Mouse (Mus musculus) retina, adult 2 months (tissue): ENCODE measurements at regions not wholly inside any gene's neighbourhood (a gene's known extent, or its start where the extent isn't known, plus 50 kb on each side); places are given as distances from the start of the nearest gene placed in this dataset.

Experiments
- DNase-seq: peaks from one replicate; pipeline ENCODE4 v3.0.0-alpha.2; 2012; ENCODE audit warnings: low read depth, low spot score

- DNase-seq = no peak
These were observed 166.2 kb downstream of the Cdh26 start for GRCm38 (mm10) chr2:178596312-178597083.

DNA sequence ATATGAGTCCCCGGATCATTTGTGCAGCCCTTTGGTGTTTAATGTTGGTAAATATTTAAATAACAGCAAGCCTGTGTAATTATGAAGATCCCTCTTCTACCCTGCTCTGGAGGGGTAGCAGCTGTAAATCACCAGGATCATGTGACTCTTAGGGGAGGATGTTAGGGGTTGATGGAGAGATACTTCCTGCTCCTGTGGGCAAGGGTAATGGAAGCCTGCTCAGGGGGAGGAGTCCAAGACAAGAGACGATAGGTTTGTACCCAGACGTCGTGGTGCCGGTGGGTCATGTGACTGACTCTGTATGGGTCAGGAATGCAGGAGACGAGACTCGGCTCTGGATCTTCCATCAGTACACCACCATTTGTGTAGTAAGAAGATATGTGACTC, 166.7 kb downstream of the Cdh26 start:
- no peak for DNase-seq

DNA sequence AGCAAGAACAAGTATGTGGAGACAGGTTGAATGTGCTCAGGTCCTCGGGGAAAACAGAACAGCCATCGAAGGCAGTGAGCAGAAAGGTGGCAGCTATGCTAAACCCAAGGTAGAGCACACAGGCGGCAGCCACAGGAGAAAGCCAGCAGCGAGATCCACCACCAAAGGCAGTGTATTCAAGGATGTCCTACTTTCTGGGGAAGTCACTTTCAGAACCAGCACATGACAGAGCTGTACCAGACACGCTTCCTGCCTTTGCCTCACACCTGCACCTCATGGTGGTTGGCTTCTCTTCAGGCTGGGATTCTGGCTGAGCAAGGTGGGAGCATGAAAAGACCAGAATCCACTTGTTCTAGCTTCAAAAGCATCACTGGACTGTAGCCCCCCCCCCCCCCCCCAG, 168.0 kb downstream of the Cdh26 start:
- DNase-seq = no peak

- no peak for DNase-seq
These were observed 168.5 kb downstream of the Cdh26 start for GRCm38 (mm10) chr2:178598836-178599235.

- no peak for DNase-seq
These were observed 173.1 kb downstream of the Cdh26 start for GRCm38 (mm10) chr2:178603443-178603842.

- no peak for DNase-seq
These were observed 176.4 kb downstream of the Cdh26 start for GRCm38 (mm10) chr2:178606733-178607132.

DNA sequence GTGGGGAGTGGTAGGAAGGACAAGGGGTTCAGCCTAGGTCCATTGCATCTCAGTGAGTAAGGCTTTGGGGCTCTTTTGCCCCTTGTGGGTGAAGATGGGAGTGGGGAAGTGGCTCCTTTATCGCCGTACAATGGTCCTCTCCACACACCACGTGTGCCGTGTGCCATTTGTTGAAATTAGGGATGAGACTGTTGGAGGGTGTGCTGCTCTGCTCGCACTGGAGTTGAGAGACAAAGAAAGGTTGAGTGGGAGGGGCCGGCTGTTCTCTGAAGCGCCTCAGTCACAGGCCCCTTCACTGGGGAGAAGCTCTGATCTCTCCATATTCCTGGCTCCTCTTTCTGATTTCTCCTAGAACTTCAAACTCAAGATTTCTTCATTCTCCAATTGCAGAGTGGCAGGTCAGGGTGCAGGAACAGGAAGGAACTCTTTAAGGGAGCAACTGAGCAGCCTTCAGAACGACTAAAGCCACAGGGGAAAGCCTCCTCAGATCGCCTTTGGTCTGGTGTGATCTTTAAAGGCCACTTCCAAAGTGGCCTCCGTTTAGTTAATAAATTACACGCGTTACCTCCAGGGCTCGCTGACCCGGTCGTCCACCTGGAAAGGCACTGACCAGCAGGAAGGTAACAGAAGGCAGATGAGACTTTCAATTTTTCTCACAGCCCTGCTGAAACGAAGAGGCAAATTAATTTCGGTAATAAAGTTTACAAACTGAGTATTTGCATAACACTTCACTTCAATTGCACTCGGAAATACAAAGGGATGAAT, 180.1 kb downstream of the Cdh26 start:
- no peak for DNase-seq

- DNase-seq = no peak
These were observed 184.4 kb downstream of the Cdh26 start for GRCm38 (mm10) chr2:178614761-178615160.

GRCm38 (mm10) chr2:178622801-178623200, 192.5 kb downstream of the Cdh26 start:
- DNase-seq = no peak

DNA sequence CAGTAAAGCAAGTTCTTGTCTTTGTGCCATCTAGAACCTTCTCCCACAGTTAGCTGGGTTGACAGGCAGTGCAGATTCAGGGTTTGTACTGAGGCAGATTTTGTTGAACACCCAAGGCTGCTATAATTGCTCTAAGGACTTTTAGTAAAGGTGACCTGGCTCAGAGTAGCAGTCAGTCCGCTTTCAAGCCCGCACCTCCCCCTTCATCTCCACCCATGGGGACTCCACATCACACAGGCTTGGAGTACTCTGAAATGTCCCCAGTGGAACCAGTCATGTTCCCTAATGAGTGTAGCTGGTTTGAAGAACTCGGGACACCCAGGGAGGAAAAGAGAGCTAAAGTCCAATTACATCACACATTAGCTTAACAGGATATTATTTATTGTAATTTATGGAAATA, 194.1 kb downstream of the Cdh26 start:
- DNase-seq = no peak

- no peak for DNase-seq
These were observed 194.6 kb downstream of the Cdh26 start for GRCm38 (mm10) chr2:178624907-178625306.

- peak; percentile 15 for DNase-seq
These were observed 199.4 kb downstream of the Cdh26 start for GRCm38 (mm10) chr2:178629756-178630155.

GRCm38 (mm10) chr2:178630511-178630910, 200.2 kb downstream of the Cdh26 start:
- DNase-seq = no peak

- DNase-seq = no peak
These were observed 201.0 kb downstream of the Cdh26 start for GRCm38 (mm10) chr2:178631336-178631735.

- DNase-seq = no peak
These were observed 201.6 kb downstream of the Cdh26 start for GRCm38 (mm10) chr2:178631966-178632365.

GRCm38 (mm10) chr2:178632831-178633585, 202.7 kb downstream of the Cdh26 start:
- no peak for DNase-seq

- no peak for DNase-seq
These were observed 203.8 kb downstream of the Cdh26 start for GRCm38 (mm10) chr2:178634116-178634515.

DNA sequence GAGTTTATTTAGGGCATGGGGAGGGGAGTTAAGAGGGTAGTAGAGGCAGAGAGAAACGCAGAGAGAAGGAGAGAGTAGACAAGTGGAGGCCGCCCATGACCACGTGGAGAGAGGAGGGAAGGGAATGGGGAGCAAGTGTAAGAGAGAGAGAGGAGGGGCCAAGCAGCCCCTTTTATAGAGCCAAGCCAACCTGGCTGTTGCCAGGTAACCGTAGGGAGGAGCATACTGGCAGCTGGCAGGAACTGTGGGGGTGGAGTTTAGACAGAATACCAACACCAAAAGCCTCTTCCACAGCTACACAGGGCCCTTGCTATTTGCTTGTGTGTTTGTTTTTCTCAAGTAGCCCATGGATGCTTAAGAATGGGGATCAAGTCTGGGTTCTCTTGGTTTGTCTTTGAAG, 205.4 kb downstream of the Cdh26 start:
- DNase-seq = no peak

GRCm38 (mm10) chr2:178636901-178637300, 206.6 kb downstream of the Cdh26 start:
- DNase-seq = no peak

GRCm38 (mm10) chr2:178642137-178643052, 212.1 kb downstream of the Cdh26 start:
- no peak for DNase-seq

DNA sequence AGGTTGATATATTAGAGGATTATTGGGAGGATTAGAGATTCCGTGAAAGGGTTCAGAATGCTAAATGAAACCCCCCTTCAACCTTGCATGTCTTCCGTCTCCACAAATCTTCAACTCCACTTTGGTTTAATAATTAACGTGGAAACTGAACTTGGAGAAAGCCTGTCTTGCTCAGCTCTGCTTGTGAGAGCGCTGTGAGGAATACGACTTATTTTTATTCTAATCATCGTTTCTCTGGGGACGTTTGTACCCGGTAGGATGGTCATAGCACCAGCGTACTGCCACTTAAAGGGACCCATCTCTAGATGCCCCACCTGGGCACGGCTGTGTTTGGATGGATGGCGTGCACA, 212.7 kb downstream of the Cdh26 start:
- no peak for DNase-seq
